Mouse (Mus musculus): ENCODE data around the gene Cmc4.

The Cmc4 gene

GRCm38 (mm10) chrX:75415936-75416785, at the start of gene Cmc4, which contains the start of the genes Mtcp1 and Brcc3:
TSS of gene Cmc4 (minus strand) at chrX:75416584.
TSS of gene Mtcp1 (minus strand) at chrX:75416588.
TSS of gene Brcc3 (plus strand) at chrX:75416628.
- POLR2A ChIA-PET: interaction anchor here in 3 of 4 experiments (0.7 to 2.9 kb wide), 26 partner anchors 10 to 1146 kb away, joined by 3 to 23 read pairs (median 4); partner anchors contain the start of genes F8 (in 3 of the 3), Fundc2 (in 3 of the 3), Vbp1 (in 3 of the 3) and G6pdx (in 2 of the 3)
- CTCF ChIA-PET: no interaction called here

- POLR2A ChIA-PET: interaction anchor here in 1 of 4 experiments (0.8 kb wide), 1 partner anchor 16 kb away, joined by 3 read pairs; no protein-coding TSS in a partner anchor
- CTCF ChIA-PET: no interaction called here
Measured at GRCm38 (mm10) chrX:75454597-75454996, 38.2 kb upstream of the Cmc4 start.

GRCm38 (mm10) chrX:75409711-75410110, 6.7 kb downstream of the Cmc4 start:
- CTCF ChIA-PET: no interaction called here
- POLR2A ChIA-PET: interaction anchor here in 1 of 4 experiments (0.7 kb wide), 1 partner anchor 308 kb away, joined by 3 read pairs; no protein-coding TSS in a partner anchor

- CTCF ChIA-PET: interaction anchor here in 1 of 4 experiments (0.5 kb wide), 1 partner anchor 16 kb away, joined by 3 read pairs; no protein-coding TSS in a partner anchor
- POLR2A ChIA-PET: interaction anchor here in 2 of 4 experiments (1.3 to 2.5 kb wide), 2 partner anchors 13 kb away, joined by 3 to 7 read pairs; partner anchors contain the start of genes Brcc3 (in 2 of the 2), Cmc4 (in 2 of the 2) and Mtcp1 (in 2 of the 2)
Measured at GRCm38 (mm10) chrX:75403350-75403749, 13.0 kb downstream of the Cmc4 start.

GRCm38 (mm10) chrX:75402668-75403067, 13.7 kb downstream of the Cmc4 start:
- ChIA-PET CTCF (no interaction called here), POLR2A (interaction anchor here in 2 of 4 experiments (1.1 to 2.5 kb wide), 3 partner anchors 14 to 21 kb away, joined by 3 to 7 read pairs (median 4); partner anchors contain the start of genes Brcc3 (in 2 of the 2), Cmc4 (in 2 of the 2), Mtcp1 (in 2 of the 2) and F8 (in 1 of the 2))

- POLR2A ChIA-PET: interaction anchor here in 2 of 4 experiments (0.7 to 1.0 kb wide), 2 partner anchors 17 kb away, joined by 3 read pairs; partner anchors contain the start of genes Brcc3 (in 1 of the 2), Cmc4 (in 1 of the 2), F8 (in 1 of the 2) and Fundc2 (in 1 of the 2)
- CTCF ChIA-PET: no interaction called here
Measured at GRCm38 (mm10) chrX:75399471-75399870, 16.9 kb downstream of the Cmc4 start.

GRCm38 (mm10) chrX:75382195-75382771, 34.1 kb downstream of the Cmc4 start, which contains the start of the genes Fundc2 and F8:
TSS of gene Fundc2 (plus strand) at chrX:75382399.
TSS of gene F8 (minus strand) at chrX:75382615.
- POLR2A ChIA-PET: interaction anchor here (0.6 to 1.6 kb wide), 29 partner anchors 8 to 1385 kb away, joined by 3 to 18 read pairs (median 3); partner anchors contain the start of genes Vbp1 (in 4 of the 4), Brcc3 (in 3 of the 4), Cmc4 (in 3 of the 4) and Mtcp1 (in 3 of the 4)

GRCm38 (mm10) chrX:75381699-75382098, 34.7 kb downstream of the Cmc4 start:
- CTCF ChIA-PET: interaction anchor here in 2 of 4 experiments (0.6 to 1.0 kb wide), 2 partner anchors 10 to 293 kb away, joined by 5 to 6 read pairs; no protein-coding TSS in a partner anchor

More at GRCm38 (mm10) chrX:75382195-75382771, 34.1 kb downstream of the Cmc4 start, which contains the start of the genes Fundc2 and F8:
- CTCF ChIA-PET: interaction anchor here in 2 of 4 experiments (0.6 to 1.0 kb wide), 3 partner anchors 9 to 292 kb away, joined by 5 to 6 read pairs (median 6); no protein-coding TSS in a partner anchor

GRCm38 (mm10) chrX:75381176-75381575, 35.2 kb downstream of the Cmc4 start:
- CTCF ChIA-PET: no interaction called here
- POLR2A ChIA-PET: interaction anchor here in 1 of 4 experiments (1.2 kb wide), 1 partner anchor 110 kb away, joined by 3 read pairs; no protein-coding TSS in a partner anchor

More at GRCm38 (mm10) chrX:75381699-75382098, 34.7 kb downstream of the Cmc4 start:
- POLR2A ChIA-PET: interaction anchor here (0.6 to 1.6 kb wide), 18 partner anchors 12 to 286 kb away, joined by 3 to 18 read pairs (median 4); partner anchors contain the start of genes Brcc3 (in 3 of the 4), Cmc4 (in 3 of the 4), Mtcp1 (in 3 of the 4) and Dkc1 (in 2 of the 4)

- POLR2A ChIA-PET: no interaction called here
- CTCF ChIA-PET: no interaction called here
Measured at GRCm38 (mm10) chrX:75376815-75377214, 39.6 kb downstream of the Cmc4 start.

- ChIA-PET POLR2A (interaction anchor here in 1 of 4 experiments (1.3 kb wide), 1 partner anchor 10 kb away, joined by 3 read pairs; the partner anchor contains the start of gene F8), CTCF (no interaction called here)
Measured at GRCm38 (mm10) chrX:75372666-75373425, 43.5 kb downstream of the Cmc4 start.

GRCm38 (mm10) chrX:75370197-75370596, 46.2 kb downstream of the Cmc4 start:
- POLR2A ChIA-PET: no interaction called here
- CTCF ChIA-PET: no interaction called here

Data from embryonic stem cell, embryonic (primary cell).